Mouse (Mus musculus) midbrain, embryonic 13.5 days (tissue): Measurements from ENCODE around the gene Ccnt1. TPM values are rescaled to one million over a fixed set of nuclear protein-coding genes. Genes with fewer than 3 reads are reported as not detected.

Source experiments
- ATAC-seq: fragments of 200-750 bp; cut with Nextera tagmentation; 2 replicates; pipeline ENCODE4 v1.8.0; 2017; ENCODE audit warnings: mild to moderate bottlenecking, moderate TSS enrichment, moderate library complexity
- H3K27ac ChIP-seq: fragments of 300-500 bp; sonication (generic); 2 replicates; pipeline ENCODE4 v1.5.1; 2015; ENCODE audit warnings: inconsistent platforms, mild to moderate bottlenecking, moderate library complexity
- H3K27me3 ChIP-seq: fragments of 300-500 bp; sonication (generic); 2 replicates; pipeline ENCODE4 v1.6.1; 2015; ENCODE audit warnings: mild to moderate bottlenecking, inconsistent platforms
- H3K36me3 ChIP-seq: fragments of 300-500 bp; sonication (generic); 2 replicates; pipeline ENCODE4 v1.6.1; 2015; ENCODE audit warnings: mild to moderate bottlenecking, inconsistent platforms
- H3K4me1 ChIP-seq: fragments of 300-500 bp; sonication (generic); replicated peaks from 2 replicates; pipeline ENCODE4 v1.6.1; 2015; ENCODE audit warnings: inconsistent platforms
- H3K4me2 ChIP-seq: fragments of 300-500 bp; sonication (generic); replicated peaks from 2 replicates; pipeline ENCODE4 v1.6.1; 2015; ENCODE audit warnings: moderate library complexity, mild to moderate bottlenecking, inconsistent platforms
- H3K4me3 ChIP-seq: fragments of 300-500 bp; sonication (generic); replicated peaks from 2 replicates; pipeline ENCODE4 v1.5.1; 2015; ENCODE audit warnings: mild to moderate bottlenecking, inconsistent platforms
- H3K9ac ChIP-seq: fragments of 300-500 bp; sonication (generic); replicated peaks from 2 replicates; pipeline ENCODE4 v1.6.1; 2015; ENCODE audit warnings: mild to moderate bottlenecking, inconsistent platforms
- H3K9me3 ChIP-seq: fragments of 300-500 bp; sonication (generic); 2 replicates; pipeline ENCODE4 v1.6.1; 2016; ENCODE audit warnings: mild to moderate bottlenecking, inconsistent platforms
- WGBS: fragments of 180-500 bp; shearing (Covaris S2); methylation state at CpG from one replicate; pipeline ENCODE4 v1.1.7; 2015; 5-methylcytosine and 5-hydroxymethylcytosine counted together
- microRNA-seq: library from miRNA; unstranded; fragments of <30 nt; microRNA quantifications from one replicate; pipeline ENCODE4, GENCODE M21; 2016
- polyA plus RNA-seq: library from polyadenylated mRNA; unstranded; fragments of >200 nt; fragmentation: Nextera tagmentation; extraction: Ambion mirVana; gene quantifications from 2 replicates; pipeline ENCODE4 v1.2.1, GENCODE M21; 2015

Gene Ccnt1
- polyA plus RNA-seq, 1 experiment from 2014 or later: 72.7 TPM

- H3K9ac ChIP-seq: no peak within 1 kb of the TSS
- H3K27me3 ChIP-seq: no peaks in the 10 kb centered on the region
- H3K4me3 ChIP-seq: no peak within 1 kb of the TSS
- ATAC-seq: no peak
- no peaks in the 10 kb centered on the region for H3K4me1 ChIP-seq
- no peaks in the 10 kb centered on the region for H3K36me3 ChIP-seq
- no peak within 1 kb of the TSS for H3K4me2 ChIP-seq
- no peak within 1 kb of the TSS for H3K27ac ChIP-seq
- 75% methylated on average over 4 of the region's 4 CpGs for WGBS
- 0 out of 2 replicates have a peak, but pooled peaks cover 3% of the 10 kb centered on the region for H3K9me3 ChIP-seq
Observed at GRCm38 (mm10) chr15:98492102-98492501, 78.6 kb downstream of the Ccnt1 start, which contains the start of gene Olfr279. Olfr279 (plus strand) TSS chr15:98492402.

GRCm38 (mm10) chr15:98491332-98491731 is 79.4 kb downstream of the Ccnt1 start:
- ATAC-seq: no peak
- H3K27me3 ChIP-seq: no peaks in the 10 kb centered on the region

More at GRCm38 (mm10) chr15:98491332-98491731, 79.4 kb downstream of the Ccnt1 start:
- no peak overlapping the region for H3K27ac ChIP-seq
- H3K36me3 ChIP-seq: no peaks in the 10 kb centered on the region
- no peaks in the 10 kb centered on the region for H3K4me1 ChIP-seq
- H3K9me3 ChIP-seq: 0 out of 2 replicates have a peak, but pooled peaks cover 3% of the 10 kb centered on the region
- no peak overlapping the region for H3K4me3 ChIP-seq
- H3K9ac ChIP-seq: no peak overlapping the region
- no peak overlapping the region for H3K4me2 ChIP-seq
- 87% methylated on average over 2 of the region's 2 CpGs for WGBS

Small RNAs within 50 kb of the gene (microRNA-seq; reads per million reads assigned to microRNA genes)
- not detected for gene Mir1291

Other genes starting within 250 kb of the Ccnt1 start
- not detected in 2 replicates for gene Olfr284, start 229.9 kb downstream of the Ccnt1 start, polyA plus RNA-seq
- gene Olfr283, start 190.0 kb downstream of the Ccnt1 start, polyA plus RNA-seq: not detected in 2 replicates
- gene Olfr282, start 139.7 kb downstream of the Ccnt1 start, polyA plus RNA-seq: not detected in 2 replicates
- gene Olfr281, start 118.3 kb downstream of the Ccnt1 start, polyA plus RNA-seq: not detected in 2 replicates
- not detected in 2 replicates for gene OR5BS1P, start 101.0 kb downstream of the Ccnt1 start, polyA plus RNA-seq
- gene Lalba, start 88.2 kb downstream of the Ccnt1 start, polyA plus RNA-seq: not detected in 2 replicates
- gene Olfr279, start 78.5 kb downstream of the Ccnt1 start, polyA plus RNA-seq: not detected in 2 replicates
- 149 and 152 TPM in 2 replicates for gene Kansl2, start 36.7 kb downstream of the Ccnt1 start, polyA plus RNA-seq
- 0.67 TPM in 1 of 2 replicates, not detected in the other for gene 4930415O20Rik, start 81 bp upstream of the Ccnt1 start, polyA plus RNA-seq
- gene Adcy6, start 39.2 kb upstream of the Ccnt1 start, polyA plus RNA-seq: 10.6 and 13.0 TPM in 2 replicates
- 139 and 157 TPM in 2 replicates for gene Cacnb3, start 59.9 kb upstream of the Ccnt1 start, polyA plus RNA-seq
- gene Ddx23, start 92.0 kb upstream of the Ccnt1 start, polyA plus RNA-seq: 28.6 and 29.5 TPM in 2 replicates
- gene Rnd1, start 106.5 kb upstream of the Ccnt1 start, polyA plus RNA-seq: 10.2 and 12.7 TPM in 2 replicates
- 2.6 and 3.2 TPM in 2 replicates for gene Ccdc65, start 137.3 kb upstream of the Ccnt1 start, polyA plus RNA-seq
- 3.5 and 4.1 TPM in 2 replicates for gene Fkbp11, start 157.3 kb upstream of the Ccnt1 start, polyA plus RNA-seq
- 57.5 and 66.0 TPM in 2 replicates for gene Arf3, start 192.3 kb upstream of the Ccnt1 start, polyA plus RNA-seq
- gene Wnt10b, start 207.2 kb upstream of the Ccnt1 start, polyA plus RNA-seq: 0.24 TPM in 1 of 2 replicates, not detected in the other
- 4.0 and 8.6 TPM in 2 replicates for gene Wnt1, start 218.9 kb upstream of the Ccnt1 start, polyA plus RNA-seq
- 0.50 and 1.2 TPM in 2 replicates for gene Ddn, start 238.6 kb upstream of the Ccnt1 start, polyA plus RNA-seq